Mouse (Mus musculus): ENCODE results near the gene Il2. TPM values are rescaled to one million over a fixed set of nuclear protein-coding genes. Genes with fewer than 3 reads are reported as not detected.
A peak's percentile ranks its signal among the peaks of the same experiment; 100 is the strongest.

The Il2 gene
- total and polyA plus RNA-seq, 2 experiments from 2014 or later: 0.67 TPM; not detected in 1

GRCm38 (mm10) chr3:37084860-37085259, 40.9 kb downstream of the Il2 start:
- no peak overlapping the region for H3K27ac ChIP-seq (ENCODE audit: low read depth, low read length)
- no peaks in the 10 kb centered on the region for H3K27me3 ChIP-seq (ENCODE audit: insufficient read depth, low read length)
- no peak for ATAC-seq
- no peaks in the 10 kb centered on the region for H3K4me1 ChIP-seq (ENCODE audit: insufficient read depth)
- TF ChIP-seq CTCF (IDR thresholded peaks at IDR 0.05; ENCODE audit: low read depth): no peak
- H3K9me3 ChIP-seq (ENCODE audit: low read length): no peaks in the 10 kb centered on the region
- no peak overlapping the region for H3K4me2 ChIP-seq (ENCODE audit: low read depth)
- WGBS: 81% methylated on average over 4 of the region's 4 CpGs
- DNase-seq: no peak
- H3K36me3 ChIP-seq (ENCODE audit: insufficient read depth): no peaks in the 10 kb centered on the region
- H3K9ac ChIP-seq: no peak overlapping the region
- no peak overlapping the region for H3K4me3 ChIP-seq (ENCODE audit: low read depth, low read length)

GRCm38 (mm10) chr3:37073211-37073610, 52.5 kb downstream of the Il2 start:
- H3K4me3 ChIP-seq (ENCODE audit: low read depth, low read length): no peak overlapping the region
- no peak overlapping the region for H3K4me2 ChIP-seq (ENCODE audit: low read depth)
- no peaks in the 10 kb centered on the region for H3K36me3 ChIP-seq (ENCODE audit: insufficient read depth)
- no peaks in the 10 kb centered on the region for H3K4me1 ChIP-seq (ENCODE audit: insufficient read depth)
- H3K27me3 ChIP-seq (ENCODE audit: insufficient read depth, low read length): no peaks in the 10 kb centered on the region
- no peaks in the 10 kb centered on the region for H3K9me3 ChIP-seq (ENCODE audit: low read length)
- no peak overlapping the region for H3K9ac ChIP-seq
- H3K27ac ChIP-seq (ENCODE audit: low read depth, low read length): no peak overlapping the region
- TF ChIP-seq CTCF (IDR thresholded peaks at IDR 0.05; ENCODE audit: low read depth): 0 out of 2 replicates have a peak, but pooled peaks have one; percentile 31
- ATAC-seq (no peak), DNase-seq (no peak)

Other genes with a start within 250 kb of the Il2 start
- gene Adad1, start 62.4 kb downstream of the Il2 start, total RNA-seq (2014; rRNA removed): 0.10 TPM in 1 of 2 replicates, not detected in the other
- not detected in 2 replicates for gene Adad1, start 62.4 kb downstream of the Il2 start, polyA plus RNA-seq (2015; fragmentation: Nextera tagmentation; extraction: Ambion mirVana)
- gene Il21, start 106.7 kb upstream of the Il2 start, total RNA-seq (2014; rRNA removed): 0.14 TPM in 1 of 2 replicates, not detected in the other
- gene Il21, start 106.7 kb upstream of the Il2 start, polyA plus RNA-seq (2015; fragmentation: Nextera tagmentation; extraction: Ambion mirVana): not detected in 2 replicates
- gene Bbs12, start 186.6 kb upstream of the Il2 start, total RNA-seq (2014; rRNA removed): 6.4 TPM in 2 replicates
- 3.5 and 3.8 TPM in 2 replicates for gene Bbs12, start 186.6 kb upstream of the Il2 start, polyA plus RNA-seq (2015; fragmentation: Nextera tagmentation; extraction: Ambion mirVana)
- gene Cetn4, start 186.7 kb upstream of the Il2 start, total RNA-seq (2014; rRNA removed): 1.8 and 5.0 TPM in 2 replicates
- gene Cetn4, start 186.7 kb upstream of the Il2 start, polyA plus RNA-seq (2015; fragmentation: Nextera tagmentation; extraction: Ambion mirVana): 3.9 and 4.1 TPM in 2 replicates
- 1.2 and 1.5 TPM in 2 replicates for gene Fgf2, start 222.4 kb upstream of the Il2 start, total RNA-seq (2014; rRNA removed)
- gene Fgf2, start 222.4 kb upstream of the Il2 start, polyA plus RNA-seq (2015; fragmentation: Nextera tagmentation; extraction: Ambion mirVana): 0.25 and 0.70 TPM in 2 replicates

Data from forebrain, postnatal 0 days (tissue).